Mouse (Mus musculus): ENCODE results near the gene Setd1a.
"Not testable (repeated sequence)": the region's sequence is repeated elsewhere in the genome, so short reads cannot be mapped to it uniquely, and the experiment has no call there.

Setd1a gene

GRCm38 (mm10) chr7:127766851-127767609 lies 9.4 kb upstream of the Setd1a start:
- DNase-seq, result no peak

GRCm38 (mm10) chr7:127767671-127768345 lies 8.7 kb upstream of the Setd1a start:
- DNase-seq, result no peak

- DNase-seq, result peak; percentile 27 to 37
These were observed 8.0 kb upstream of the Setd1a start for GRCm38 (mm10) chr7:127768346-127768996.

- peak; percentile 36 to 44 for DNase-seq
These were observed 7.4 kb upstream of the Setd1a start for GRCm38 (mm10) chr7:127768997-127769593.

- DNase-seq, result peak; percentile 90 to 91
These were observed 6.8 kb upstream of the Setd1a start, which contains the start of gene Orai3 for GRCm38 (mm10) chr7:127769651-127770038. Gene Orai3 (plus strand): TSS chr7:127769815.

- peak in 1 of 2 experiments; percentile 8 for DNase-seq
These were observed 6.2 kb upstream of the Setd1a start for GRCm38 (mm10) chr7:127770039-127770905.

GRCm38 (mm10) chr7:127771262-127771661 lies 5.2 kb upstream of the Setd1a start:
- no peak for DNase-seq

GRCm38 (mm10) chr7:127772080-127772479 lies 4.4 kb upstream of the Setd1a start:
- no peak for DNase-seq

GRCm38 (mm10) chr7:127772557-127772956 lies 3.9 kb upstream of the Setd1a start:
- no peak for DNase-seq

GRCm38 (mm10) chr7:127773664-127774384 lies 2.6 kb upstream of the Setd1a start:
- peak; percentile 80 to 81 for DNase-seq

- DNase-seq, result not testable (repeated sequence)
These were observed 633 bp upstream of the Setd1a start for GRCm38 (mm10) chr7:127775837-127776236.

GRCm38 (mm10) chr7:127776878-127777473 lies 506 bp downstream of the Setd1a start:
- peak; percentile 96 to 97 for DNase-seq

GRCm38 (mm10) chr7:127777474-127778266 lies 1.2 kb downstream of the Setd1a start:
- DNase-seq, result peak in 1 of 2 experiments; percentile 47

GRCm38 (mm10) chr7:127778350-127778749 lies 1.9 kb downstream of the Setd1a start:
- DNase-seq, result no peak

GRCm38 (mm10) chr7:127785308-127785707 lies 8.8 kb downstream of the Setd1a start, which contains the start of gene Gm49388:
Gene Gm49388 (plus strand): TSS chr7:127785608.
- no peak for DNase-seq

- DNase-seq, result no peak
These were observed 20.8 kb downstream of the Setd1a start for GRCm38 (mm10) chr7:127797076-127797845.

- no peak for DNase-seq
These were observed 22.1 kb downstream of the Setd1a start for GRCm38 (mm10) chr7:127798591-127798990.

GRCm38 (mm10) chr7:127799211-127799610 lies 22.7 kb downstream of the Setd1a start:
- DNase-seq, result no peak

GRCm38 (mm10) chr7:127799738-127800137 lies 23.3 kb downstream of the Setd1a start:
- no peak for DNase-seq

Data from B cell, adult 2 months (primary cell).